Mouse (Mus musculus): ENCODE data around the gene Syt7.

GRCm38 (mm10) chr19:10391995-10392394 lies 3.1 kb downstream of the Syt7 start:
- TF ChIP-seq CTCF (IDR thresholded peaks at IDR 0.05; ENCODE audit: borderline replicate concordance, insufficient read depth, low read depth, low read length) (peak; percentile 90), POLR2A (IDR thresholded peaks at IDR 0.05; ENCODE audit: borderline replicate concordance, insufficient read depth, low read length) (no peak)
